Mouse (Mus musculus) mouse trophoblast stem cell (cell line): ENCODE data around the gene Itpkb.

Experiments used
- in situ Hi-C, 2 experiments: fragments of 300-500 bp; cut with MseI, MboI; formaldehyde crosslinking; loops; 2 replicates in 1 of 2; 3 replicates in 1 of 2; pipeline ENCODE4 v1.15.1; 2025

Gene Itpkb

GRCm38 (mm10) chr1:180458680-180459079 lies 128.4 kb downstream of the Itpkb start:
- in situ Hi-C loops: loop anchor here (5.0 to 10.0 kb wide), 2 partner anchors 1166 to 1169 kb away; no protein-coding TSS in a partner anchor

DNA sequence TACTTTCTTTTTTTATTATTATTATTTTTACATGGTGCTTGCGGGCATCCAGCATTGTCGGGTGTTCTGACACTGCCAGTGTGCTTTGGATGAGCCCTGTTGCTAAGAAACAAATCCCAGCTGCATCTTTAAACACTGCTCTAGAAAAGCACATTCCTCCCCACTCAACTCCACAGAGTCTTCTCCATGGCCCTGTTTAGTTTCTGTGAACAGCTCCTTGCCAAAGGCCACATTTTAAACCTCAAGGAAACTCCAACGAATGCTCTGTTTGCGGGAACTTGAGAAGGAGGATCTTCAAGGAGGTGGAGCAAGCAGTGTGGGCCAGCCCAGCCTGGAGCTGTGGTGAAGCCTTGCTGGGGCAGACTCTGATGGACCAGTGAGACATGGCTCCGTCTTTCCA lies 130.4 kb downstream of the Itpkb start:
- in situ Hi-C loops: no loop called here

DNA sequence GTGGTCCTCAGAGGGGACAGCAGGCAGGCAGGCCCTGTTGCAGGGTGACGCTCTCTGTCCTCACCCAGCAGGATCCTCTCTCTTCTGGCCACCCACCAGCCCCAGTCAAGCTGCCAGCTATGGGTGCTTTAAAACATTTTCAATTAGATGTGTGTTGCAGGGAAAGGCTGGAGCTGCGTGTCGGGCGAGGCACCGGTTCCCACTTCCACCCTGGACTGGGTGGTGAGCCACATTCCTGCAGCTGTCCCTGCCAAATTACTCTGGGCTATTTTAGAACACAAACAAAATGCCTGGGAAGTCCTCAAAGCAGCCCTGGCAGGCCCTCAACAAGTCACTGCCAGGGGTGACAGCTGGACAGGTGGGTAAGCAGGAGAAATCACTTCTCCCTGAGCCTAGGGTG lies 132.1 kb downstream of the Itpkb start:
- in situ Hi-C loops: no loop called here

- in situ Hi-C loops: no loop called here
These were observed 132.7 kb downstream of the Itpkb start for GRCm38 (mm10) chr1:180462983-180463475.

DNA sequence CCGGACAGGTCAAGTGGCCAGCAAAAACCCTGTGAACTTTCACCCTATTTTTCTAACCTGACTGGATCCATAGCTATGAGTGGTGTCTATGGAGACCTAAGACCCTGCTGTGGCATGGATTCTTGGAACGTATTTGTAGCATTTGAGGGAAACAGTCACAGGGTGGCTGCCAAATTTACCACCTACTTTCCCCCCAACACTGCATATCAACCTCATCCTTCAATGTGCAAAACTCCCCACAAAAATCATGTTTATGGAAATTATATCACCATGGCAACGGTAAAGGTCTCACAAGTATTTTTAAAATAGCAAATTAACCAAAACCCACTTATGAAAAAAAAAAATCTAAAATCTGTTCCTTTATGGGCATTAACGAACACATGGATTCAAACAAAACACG lies 134.1 kb downstream of the Itpkb start:
- in situ Hi-C loops: no loop called here

DNA sequence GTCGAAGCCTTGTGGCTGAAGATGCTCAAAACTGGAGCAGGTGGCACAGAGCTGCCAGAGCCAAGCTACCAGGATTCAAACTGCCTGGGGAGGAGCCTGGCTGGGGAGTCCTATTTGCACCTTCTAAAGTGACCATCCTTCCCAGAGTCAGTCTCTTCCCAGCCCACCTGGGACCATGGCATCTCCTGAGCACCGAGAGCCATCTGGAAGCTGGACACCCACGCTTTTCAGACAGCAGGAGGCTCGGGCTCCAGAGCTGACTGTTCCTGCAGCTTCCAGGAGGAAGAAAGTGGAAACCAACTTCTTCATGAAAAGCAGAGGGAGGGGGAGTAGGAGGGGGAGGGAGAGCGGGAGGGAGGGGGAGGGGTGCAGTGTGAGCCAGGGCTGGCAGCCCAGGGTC lies 135.3 kb downstream of the Itpkb start:
- in situ Hi-C loops: no loop called here

- in situ Hi-C loops: no loop called here
These were observed 137.7 kb downstream of the Itpkb start for GRCm38 (mm10) chr1:180468004-180468403.

GRCm38 (mm10) chr1:180473566-180473965 lies 143.3 kb downstream of the Itpkb start:
- in situ Hi-C loops: no loop called here
